Mouse (Mus musculus) thymus, postnatal 0 days (tissue): Measurements from ENCODE around the gene Gm17577. TPM values are rescaled to one million over a fixed set of nuclear protein-coding genes. Genes with fewer than 3 reads are reported as not detected.
"Not testable (repeated sequence)": the region's sequence is repeated elsewhere in the genome, so short reads cannot be mapped to it uniquely, and the experiment has no call there.

Experiments used
- DNase-seq: peaks from one replicate; pipeline ENCODE4 v3.0.0-alpha.2; 2015; ENCODE audit warnings: low spot score
- polyA plus RNA-seq: library from polyadenylated mRNA; unstranded; fragments of >200 nt; fragmentation: Nextera tagmentation; extraction: Ambion mirVana; gene quantifications from 2 replicates; pipeline ENCODE4 v1.2.1, GENCODE M21; 2015

The Gm17577 gene
- polyA plus RNA-seq: not detected in 2 replicates

GRCm38 (mm10) chrX:123246807-123247206, at the start of gene Gm17577:
Gm17577 (minus strand) TSS chrX:123246907.
- not testable (repeated sequence) for DNase-seq

GRCm38 (mm10) chrX:123222381-123222780, 24.3 kb downstream of the Gm17577 start, which contains the start of gene Srsx:
Srsx (minus strand) TSS chrX:123222481.
- DNase-seq: not testable (repeated sequence)

Other genes starting within 250 kb of the Gm17577 start
- not detected in 2 replicates for gene Gm17521, start 217.2 kb downstream of the Gm17577 start, polyA plus RNA-seq
- 5.7 and 6.2 TPM in 2 replicates for gene Cldn34c1, start 143.4 kb downstream of the Gm17577 start, polyA plus RNA-seq
- not detected in 2 replicates for gene Srsx, start 24.4 kb downstream of the Gm17577 start, polyA plus RNA-seq